Mouse (Mus musculus) heart, adult 2 months (tissue): ENCODE data around the gene 1700029P11Rik.

Experiments used
- CTCF ChIP-seq: fragments of 200-600 bp; IDR thresholded peaks from 2 replicates; pipeline ENCODE4 v1.8.1; 2022; ENCODE audit warnings: antibody characterized with exemption, mild to moderate bottlenecking, moderate library complexity
- POLR2A ChIP-seq: fragments of 200-500 bp; IDR thresholded peaks from 2 replicates; pipeline ENCODE4 v1.6.1; 2011; ENCODE audit warnings: mild to moderate bottlenecking, low read depth, low read length, control low read depth; ENCODE audit not compliant: insufficient read depth

DNA sequence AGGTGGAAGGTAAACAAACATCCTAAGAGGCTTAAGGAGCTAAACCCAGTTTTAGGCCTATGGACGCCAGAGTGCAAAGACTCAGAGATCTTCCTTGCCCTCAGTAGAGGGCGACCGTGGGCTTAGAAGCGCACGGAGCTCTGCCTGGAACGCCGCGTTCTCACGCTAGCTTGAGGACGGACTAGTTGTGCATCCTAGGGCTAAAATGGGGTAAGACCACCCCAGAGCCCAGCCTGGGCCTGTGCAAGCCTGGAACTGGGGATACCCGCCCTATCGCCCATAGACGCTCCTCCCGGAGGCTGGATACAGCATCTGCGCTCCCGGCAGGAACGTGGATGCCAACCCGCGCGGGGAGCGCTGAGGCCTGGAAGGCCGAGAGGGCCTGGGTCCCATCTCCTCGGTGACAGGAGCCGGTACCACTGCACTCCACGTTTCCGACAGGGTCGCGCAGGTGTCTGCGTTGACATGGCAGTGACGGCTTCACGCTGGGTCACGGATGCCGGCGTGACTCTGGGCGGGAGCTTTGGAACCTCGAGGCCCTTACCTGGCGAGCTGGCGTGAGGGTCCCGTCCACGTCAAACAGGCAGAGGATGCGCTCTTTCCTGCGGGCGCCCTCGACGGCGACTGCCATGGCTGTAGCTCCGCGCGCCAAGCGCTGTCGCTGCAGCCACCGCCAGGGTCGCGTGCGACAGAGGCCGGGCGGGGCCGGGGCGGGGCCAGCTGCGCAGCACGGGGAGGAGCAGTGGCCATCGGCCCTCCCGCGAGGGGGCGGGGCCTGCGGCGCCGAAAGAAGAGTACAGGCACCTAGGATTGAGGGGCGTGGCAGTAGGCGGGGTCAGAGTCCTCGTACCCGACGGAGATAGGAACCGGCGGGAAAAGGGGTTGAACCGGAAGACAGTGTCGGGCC lies 19.9 kb upstream of the 1700029P11Rik start, which contains the start of gene Pmm1:
- TF ChIP-seq CTCF: peak; percentile 79
- 0 out of 2 replicates have a peak, but pooled peaks have one; percentile 50 for TF ChIP-seq POLR2A
